Mouse (Mus musculus): ENCODE results near the gene Adamts20. TPM values are rescaled to one million over a fixed set of nuclear protein-coding genes. Genes with fewer than 3 reads are reported as not detected.

Adamts20 gene
- polyA plus RNA-seq, 1 experiment from 2014 or later = 2.0 TPM

GRCm38 (mm10) chr15:94255538-94255937 lies 209.7 kb downstream of the Adamts20 start:
- no peak overlapping the region for H3K27ac ChIP-seq (ENCODE audit: low read length)
- no peaks in the 10 kb centered on the region for H3K4me1 ChIP-seq (ENCODE audit: control insufficient read depth, insufficient read depth, low read length)
- H3K4me3 ChIP-seq (ENCODE audit: low read depth, low read length) = no peak overlapping the region
- no peak overlapping the region for H3K9ac ChIP-seq (ENCODE audit: low read depth, low read length)
- no peaks in the 10 kb centered on the region for H3K9me3 ChIP-seq (replicated peaks; ENCODE audit: control insufficient read depth, low read length, poor library complexity, severe bottlenecking)
- H3K36me3 ChIP-seq (ENCODE audit: control insufficient read depth, insufficient read depth, low read length) = no peaks in the 10 kb centered on the region
- 92% methylated on average over 5 of the region's 5 CpGs for WGBS
- ATAC-seq = no peak
- no peaks in the 10 kb centered on the region for H3K27me3 ChIP-seq (ENCODE audit: control insufficient read depth, insufficient read depth, low read depth, low read length)
- H3K4me2 ChIP-seq (ENCODE audit: low read length) = no peak overlapping the region

DNA sequence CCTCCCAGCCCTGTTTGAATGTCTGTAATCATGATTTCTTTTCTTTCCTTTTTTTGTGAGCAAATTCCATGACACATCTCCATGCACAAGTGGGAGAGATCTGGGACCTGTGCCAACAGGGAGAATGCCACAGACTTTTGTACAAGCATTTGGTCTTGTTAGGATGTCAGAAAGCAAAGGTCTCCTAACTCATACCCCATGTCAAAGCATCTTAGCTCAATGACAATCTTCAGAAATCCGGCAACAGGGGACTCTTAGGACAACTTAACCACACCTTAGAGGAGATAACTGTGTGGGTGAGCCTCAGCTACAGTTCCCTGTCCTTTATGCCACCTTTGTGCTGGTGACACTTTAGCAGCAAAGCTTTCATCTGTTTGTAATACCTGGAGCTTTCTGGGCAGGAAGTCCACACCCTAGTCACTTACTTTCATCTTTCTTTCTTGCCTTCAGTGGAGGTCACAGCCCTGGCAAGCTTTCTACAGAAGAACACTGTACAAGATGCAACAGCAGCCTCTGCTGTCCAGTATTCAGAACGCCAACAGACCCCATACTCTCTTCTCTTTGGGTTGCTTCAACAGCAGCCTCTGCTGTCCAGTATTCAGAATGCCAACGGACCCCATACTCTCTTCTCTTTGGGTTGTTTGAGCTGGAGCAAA lies 210.2 kb downstream of the Adamts20 start:
- H3K9me3 ChIP-seq (replicated peaks; ENCODE audit: control insufficient read depth, low read length, poor library complexity, severe bottlenecking) = no peaks in the 10 kb centered on the region
- H3K9ac ChIP-seq (ENCODE audit: low read depth, low read length) = no peak overlapping the region
- H3K4me3 ChIP-seq (ENCODE audit: low read depth, low read length) = no peak overlapping the region
- 0 out of 2 replicates have a peak, but pooled peaks have one; percentile 8 for ATAC-seq
- WGBS = 73% methylated on average over 3 of the region's 3 CpGs
- no peaks in the 10 kb centered on the region for H3K27me3 ChIP-seq (ENCODE audit: control insufficient read depth, insufficient read depth, low read depth, low read length)
- no peaks in the 10 kb centered on the region for H3K36me3 ChIP-seq (ENCODE audit: control insufficient read depth, insufficient read depth, low read length)
- no peak overlapping the region for H3K4me2 ChIP-seq (ENCODE audit: low read length)
- H3K27ac ChIP-seq (ENCODE audit: low read length) = no peak overlapping the region
- H3K4me1 ChIP-seq (ENCODE audit: control insufficient read depth, insufficient read depth, low read length) = no peaks in the 10 kb centered on the region; the same call in 1 of the 2 replicates

DNA sequence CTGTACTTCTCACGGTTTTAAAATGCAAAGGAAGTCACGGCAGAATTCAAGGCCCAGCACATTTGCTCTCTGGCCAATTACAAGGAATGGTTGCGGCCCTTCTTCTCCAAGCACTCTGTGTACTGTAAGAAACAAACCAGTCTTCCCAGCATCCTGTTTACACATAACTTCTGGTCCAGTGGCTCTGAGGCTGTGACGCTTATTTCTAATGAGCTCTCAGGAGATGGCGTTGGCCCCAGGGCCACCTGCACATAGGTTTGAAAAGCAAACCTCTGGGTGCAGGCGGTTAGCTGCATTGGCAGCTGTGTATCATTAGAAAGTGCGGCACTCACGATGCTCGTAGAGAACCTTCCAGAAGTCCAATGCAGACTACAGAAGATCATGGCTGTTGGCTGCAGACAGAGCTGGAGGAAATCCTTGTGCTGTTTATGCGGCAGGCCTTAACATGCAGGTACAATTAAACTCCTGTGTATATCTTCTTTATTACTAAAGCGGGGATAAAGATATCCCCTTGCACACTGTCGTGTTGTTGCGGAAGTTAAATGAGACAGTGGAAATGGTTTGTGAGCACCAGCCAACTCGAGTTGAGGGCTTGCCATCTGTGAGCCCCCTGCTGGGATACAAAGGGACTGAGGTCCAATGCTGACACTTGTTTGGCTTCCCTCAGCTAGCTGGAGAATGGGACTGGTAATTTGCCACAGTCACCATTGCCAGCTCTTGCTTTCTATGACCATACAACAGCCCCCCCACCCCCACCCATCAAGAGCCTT lies 210.9 kb downstream of the Adamts20 start:
- Histone ChIP-seq H3K9ac (ENCODE audit: low read depth, low read length) (no peak overlapping the region), H3K4me2 (ENCODE audit: low read length) (no peak overlapping the region), H3K27me3 (ENCODE audit: control insufficient read depth, insufficient read depth, low read depth, low read length) (no peaks in the 10 kb centered on the region), H3K4me1 (ENCODE audit: control insufficient read depth, insufficient read depth, low read length) (peaks cover 3% of the 10 kb centered on the region), H3K27ac (ENCODE audit: low read length) (no peak overlapping the region), H3K4me3 (ENCODE audit: low read depth, low read length) (no peak overlapping the region), H3K9me3 (replicated peaks; ENCODE audit: control insufficient read depth, low read length, poor library complexity, severe bottlenecking) (no peaks in the 10 kb centered on the region), H3K36me3 (ENCODE audit: control insufficient read depth, insufficient read depth, low read length) (no peaks in the 10 kb centered on the region)
- 72% methylated on average over 14 of the region's 14 CpGs for WGBS
- peak; percentile 66 for ATAC-seq

DNA sequence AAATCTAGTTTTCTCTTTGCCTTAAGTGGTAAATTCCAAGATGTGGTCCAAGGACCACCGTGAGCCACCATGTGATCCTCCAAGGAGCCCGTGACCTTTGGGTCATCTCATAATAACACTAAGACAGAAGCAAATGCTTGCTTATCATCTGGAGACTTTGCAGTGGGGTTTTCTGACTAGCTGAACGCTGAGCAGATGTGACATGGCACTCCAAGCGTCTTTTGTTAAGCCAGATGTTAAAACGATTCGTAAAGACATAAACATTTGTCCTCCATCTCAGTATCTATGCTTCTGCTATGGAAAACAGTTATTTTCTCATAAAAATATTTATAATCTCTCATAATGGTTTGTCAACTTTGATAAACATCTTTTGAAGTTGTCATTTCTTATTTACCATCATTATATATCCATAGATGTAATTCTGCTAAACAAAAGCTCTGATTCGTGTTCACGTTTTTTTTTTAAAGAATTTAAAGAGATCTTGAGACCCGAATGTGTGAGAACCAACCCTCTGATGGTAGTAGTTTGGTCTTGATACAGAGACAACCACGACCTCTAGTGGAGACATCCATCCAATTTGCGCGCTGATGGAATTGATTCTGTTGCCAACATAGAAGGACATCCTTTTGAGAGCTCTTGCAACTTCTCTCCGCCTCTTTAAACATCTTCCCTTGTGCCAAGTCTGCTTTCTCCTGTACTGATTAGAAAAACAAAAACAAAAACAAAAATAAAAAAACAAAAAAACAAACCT lies 212.1 kb downstream of the Adamts20 start:
- Histone ChIP-seq H3K27me3 (ENCODE audit: control insufficient read depth, insufficient read depth, low read depth, low read length) (no peaks in the 10 kb centered on the region), H3K36me3 (ENCODE audit: control insufficient read depth, insufficient read depth, low read length) (no peaks in the 10 kb centered on the region), H3K4me1 (ENCODE audit: control insufficient read depth, insufficient read depth, low read length) (peaks cover 3% of the 10 kb centered on the region), H3K9ac (ENCODE audit: low read depth, low read length) (no peak overlapping the region), H3K4me2 (ENCODE audit: low read length) (no peak overlapping the region), H3K4me3 (ENCODE audit: low read depth, low read length) (no peak overlapping the region), H3K27ac (ENCODE audit: low read length) (no peak overlapping the region), H3K9me3 (replicated peaks; ENCODE audit: control insufficient read depth, low read length, poor library complexity, severe bottlenecking) (no peaks in the 10 kb centered on the region)
- no peak for ATAC-seq
- WGBS = 80% methylated on average over 13 of the region's 13 CpGs

GRCm38 (mm10) chr15:94249766-94250165 lies 215.5 kb downstream of the Adamts20 start:
- WGBS = 44% methylated on average over 8 of the region's 8 CpGs
- ATAC-seq = no peak
- H3K9me3 ChIP-seq (replicated peaks; ENCODE audit: control insufficient read depth, low read length, poor library complexity, severe bottlenecking) = no peaks in the 10 kb centered on the region

DNA sequence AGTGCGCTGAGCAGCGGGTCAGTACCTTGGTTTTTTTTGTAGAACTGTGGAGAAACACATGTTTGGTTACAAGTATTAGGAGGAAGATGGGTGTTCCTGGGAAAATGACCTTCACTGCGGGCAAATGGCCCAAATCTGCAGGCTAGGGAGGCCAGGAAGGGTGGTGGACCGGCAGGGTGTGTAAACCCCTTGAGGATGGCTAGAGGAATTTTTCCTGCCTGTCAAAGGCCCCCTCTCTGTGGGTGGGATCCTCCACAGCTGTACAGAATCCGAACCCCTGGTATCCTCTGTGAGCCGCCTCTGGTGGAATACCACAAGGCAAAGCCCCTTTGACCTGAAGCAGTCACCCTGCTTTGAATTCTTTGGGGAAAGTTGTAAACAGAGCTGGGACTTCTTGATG lies 216.8 kb downstream of the Adamts20 start:
- H3K27me3 ChIP-seq (ENCODE audit: control insufficient read depth, insufficient read depth, low read depth, low read length) = no peaks in the 10 kb centered on the region
- ATAC-seq = no peak

More at GRCm38 (mm10) chr15:94249766-94250165, 215.5 kb downstream of the Adamts20 start:
- Histone ChIP-seq H3K4me2 (ENCODE audit: low read length) (no peak overlapping the region; the same call in 1 of the 2 replicates), H3K4me3 (ENCODE audit: low read depth, low read length) (no peak overlapping the region), H3K4me1 (ENCODE audit: control insufficient read depth, insufficient read depth, low read length) (peaks cover 3% of the 10 kb centered on the region), H3K36me3 (ENCODE audit: control insufficient read depth, insufficient read depth, low read length) (no peaks in the 10 kb centered on the region), H3K27ac (ENCODE audit: low read length) (no peak overlapping the region), H3K27me3 (ENCODE audit: control insufficient read depth, insufficient read depth, low read depth, low read length) (no peaks in the 10 kb centered on the region), H3K9ac (ENCODE audit: low read depth, low read length) (no peak overlapping the region)

DNA sequence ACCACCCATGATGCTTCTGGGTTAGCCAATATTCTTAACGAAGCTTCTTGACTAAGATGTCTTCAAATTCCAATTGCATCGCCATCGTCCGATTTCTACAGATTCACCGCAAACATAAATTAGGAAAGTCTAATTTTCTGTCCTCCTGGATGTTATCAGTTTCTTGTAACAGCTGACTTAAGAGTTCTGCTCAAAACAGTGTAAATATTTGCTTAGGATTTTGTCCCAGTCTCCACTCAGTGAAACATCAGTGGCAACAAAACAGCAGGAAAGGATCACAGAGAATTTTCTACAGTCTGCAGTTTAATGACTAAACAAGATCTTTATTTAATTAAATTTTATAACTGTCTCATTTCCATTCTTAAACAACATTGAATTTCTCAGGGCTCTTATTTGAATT lies 218.5 kb downstream of the Adamts20 start:
- Histone ChIP-seq H3K27me3 (ENCODE audit: control insufficient read depth, insufficient read depth, low read depth, low read length) (no peaks in the 10 kb centered on the region), H3K4me2 (ENCODE audit: low read length) (no peak overlapping the region), H3K36me3 (ENCODE audit: control insufficient read depth, insufficient read depth, low read length) (no peaks in the 10 kb centered on the region), H3K27ac (ENCODE audit: low read length) (no peak overlapping the region), H3K9ac (ENCODE audit: low read depth, low read length) (no peak overlapping the region), H3K4me3 (ENCODE audit: low read depth, low read length) (no peak overlapping the region), H3K9me3 (replicated peaks; ENCODE audit: control insufficient read depth, low read length, poor library complexity, severe bottlenecking) (no peaks in the 10 kb centered on the region), H3K4me1 (ENCODE audit: control insufficient read depth, insufficient read depth, low read length) (peaks cover 3% of the 10 kb centered on the region)
- 91% methylated on average over 5 of the region's 5 CpGs for WGBS
- ATAC-seq = no peak

More for the DNA sequence above, 216.8 kb downstream of the Adamts20 start:
- Histone ChIP-seq H3K4me1 (ENCODE audit: control insufficient read depth, insufficient read depth, low read length) (peaks cover 3% of the 10 kb centered on the region), H3K27ac (ENCODE audit: low read length) (no peak overlapping the region), H3K9me3 (replicated peaks; ENCODE audit: control insufficient read depth, low read length, poor library complexity, severe bottlenecking) (no peaks in the 10 kb centered on the region), H3K4me3 (ENCODE audit: low read depth, low read length) (no peak overlapping the region), H3K36me3 (ENCODE audit: control insufficient read depth, insufficient read depth, low read length) (no peaks in the 10 kb centered on the region), H3K9ac (ENCODE audit: low read depth, low read length) (no peak overlapping the region), H3K4me2 (ENCODE audit: low read length) (no peak overlapping the region)
- 73% methylated on average over 6 of the region's 6 CpGs for WGBS

GRCm38 (mm10) chr15:94244336-94244735 lies 220.9 kb downstream of the Adamts20 start:
- no peak overlapping the region for H3K27ac ChIP-seq (ENCODE audit: low read length)
- no peaks in the 10 kb centered on the region for H3K27me3 ChIP-seq (ENCODE audit: control insufficient read depth, insufficient read depth, low read depth, low read length)
- H3K4me1 ChIP-seq (ENCODE audit: control insufficient read depth, insufficient read depth, low read length) = no peaks in the 10 kb centered on the region
- no peak overlapping the region for H3K4me2 ChIP-seq (ENCODE audit: low read length)
- no peak overlapping the region for H3K4me3 ChIP-seq (ENCODE audit: low read depth, low read length)
- H3K9ac ChIP-seq (ENCODE audit: low read depth, low read length) = no peak overlapping the region
- no peak for ATAC-seq
- WGBS = 71% methylated on average over 2 of the region's 2 CpGs
- no peaks in the 10 kb centered on the region for H3K36me3 ChIP-seq (ENCODE audit: control insufficient read depth, insufficient read depth, low read length)
- no peaks in the 10 kb centered on the region for H3K9me3 ChIP-seq (replicated peaks; ENCODE audit: control insufficient read depth, low read length, poor library complexity, severe bottlenecking)
